Mouse (Mus musculus): Measurements from ENCODE around the gene Polr2h.

Gene Polr2h

DNA sequence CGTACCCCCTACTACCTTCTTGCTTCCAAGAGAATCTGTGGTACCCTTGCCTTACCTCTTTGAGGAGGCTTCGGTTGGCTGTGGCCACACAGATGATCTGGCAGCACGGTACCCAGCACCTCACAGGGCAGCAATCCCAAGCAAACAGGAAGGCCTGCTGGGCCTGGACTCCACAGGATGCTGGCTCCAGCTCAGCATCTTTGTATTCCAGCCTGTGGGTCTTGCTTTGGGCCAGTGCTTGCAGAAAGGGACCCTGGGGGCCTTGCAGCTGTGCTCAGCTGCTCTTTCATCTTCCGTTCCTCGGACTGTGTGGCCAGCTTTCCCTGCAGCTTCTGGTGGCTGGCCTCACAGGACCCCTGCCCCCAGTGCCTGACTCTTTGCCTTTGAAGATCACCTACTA, 17.4 kb upstream of the Polr2h start:
- intact Hi-C loops (cut with DNase I) = no loop called here

DNA sequence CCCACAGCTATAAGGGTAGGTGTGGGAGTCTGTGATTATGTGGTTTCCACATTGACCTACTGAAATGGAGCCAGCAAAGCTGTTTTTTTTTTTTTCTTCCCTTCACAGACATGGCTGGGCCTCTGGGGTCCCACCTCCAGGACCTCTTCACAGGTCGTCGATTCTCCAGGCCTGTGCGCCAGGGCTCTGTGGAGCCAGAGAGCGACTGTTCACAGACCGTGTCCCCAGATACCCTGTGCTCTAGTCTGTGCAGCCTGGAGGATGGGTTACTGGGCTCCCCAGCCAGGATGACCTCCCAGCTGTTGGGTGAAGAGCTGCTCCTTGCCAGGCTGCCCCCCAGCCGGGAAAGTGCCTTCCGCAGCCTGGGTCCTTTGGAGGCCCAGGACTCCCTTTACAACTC, 16.1 kb upstream of the Polr2h start:
- intact Hi-C loops (cut with DNase I) = no loop called here

DNA sequence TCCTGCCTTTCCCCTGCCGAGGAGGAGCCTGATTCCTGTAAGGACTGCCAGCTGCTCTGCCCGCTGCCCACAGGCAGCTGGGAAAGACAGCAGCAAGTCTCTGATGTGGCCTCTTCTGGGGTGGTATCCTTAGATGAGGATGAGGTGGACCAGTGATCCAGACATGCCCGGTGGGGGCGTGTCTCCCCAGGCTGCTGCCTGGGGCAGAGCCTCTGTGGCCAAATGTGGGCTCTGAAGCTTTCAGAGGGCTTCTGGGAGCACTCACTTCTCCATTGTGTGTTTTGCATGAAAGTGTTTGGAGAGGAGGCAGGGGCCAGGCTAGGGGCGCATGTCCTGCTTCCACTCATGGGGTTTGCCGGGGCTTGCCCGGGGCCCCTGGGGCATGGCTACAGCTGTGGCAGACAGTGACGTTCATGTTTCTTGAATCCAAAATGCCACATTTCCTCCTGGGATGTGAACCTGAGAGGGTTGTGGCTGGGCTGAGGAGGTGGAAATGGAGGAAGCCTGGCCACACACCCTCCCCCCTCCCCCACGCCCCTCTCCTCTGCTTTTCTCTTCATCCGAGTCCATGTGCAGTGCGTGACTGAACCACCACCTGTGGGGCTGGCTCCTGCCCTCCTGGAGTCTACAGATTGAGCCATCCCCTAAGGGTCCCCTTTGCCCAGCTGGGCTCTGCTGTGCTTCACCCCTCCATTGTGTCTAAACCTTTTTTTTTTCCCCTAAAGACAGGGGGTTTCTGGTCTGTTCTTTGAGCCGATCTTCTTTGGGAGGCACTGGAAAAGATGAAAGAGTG, 15.5 kb upstream of the Polr2h start:
- intact Hi-C loops (cut with DNase I) = no loop called here

DNA sequence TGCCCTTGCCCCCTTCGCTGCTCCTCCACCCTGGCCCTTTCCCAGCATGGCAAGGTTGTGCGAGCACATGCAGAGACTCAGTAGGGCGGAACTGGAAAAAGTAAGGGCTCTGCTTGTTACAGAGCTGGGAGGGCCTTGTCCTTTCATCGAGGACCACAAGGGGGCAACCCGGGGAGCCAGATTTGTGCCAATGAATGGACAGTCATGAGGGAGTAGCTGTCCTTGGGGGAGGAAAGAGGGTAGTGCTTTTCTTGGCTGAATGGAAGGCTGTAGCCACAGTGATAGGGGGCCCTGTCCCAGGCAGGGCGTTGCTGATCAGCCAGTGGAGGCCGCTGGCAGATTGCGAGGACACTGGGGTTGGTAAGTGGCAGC, 15.0 kb upstream of the Polr2h start:
- intact Hi-C loops (cut with DNase I) = no loop called here

DNA sequence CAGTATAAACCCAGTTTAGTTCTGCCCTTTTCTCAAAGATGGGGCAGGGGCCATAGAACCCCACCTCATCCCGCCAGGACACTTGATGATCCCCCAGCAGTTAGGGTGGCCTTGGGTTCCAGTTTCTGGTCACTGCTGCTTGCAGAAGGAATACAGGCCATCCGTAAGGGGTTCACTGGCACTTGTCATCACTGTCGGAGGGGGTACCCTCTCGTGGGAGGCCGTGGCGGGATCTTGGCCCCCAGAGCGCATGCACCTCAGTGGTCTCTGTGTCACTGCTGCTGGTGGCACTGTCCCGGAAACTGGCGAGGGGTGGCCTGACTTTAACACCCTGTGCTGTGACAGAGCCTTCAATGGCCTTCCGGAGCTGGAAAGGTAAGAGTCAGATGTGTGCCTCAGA, 14.4 kb upstream of the Polr2h start:
- intact Hi-C loops (cut with DNase I) = no loop called here

DNA sequence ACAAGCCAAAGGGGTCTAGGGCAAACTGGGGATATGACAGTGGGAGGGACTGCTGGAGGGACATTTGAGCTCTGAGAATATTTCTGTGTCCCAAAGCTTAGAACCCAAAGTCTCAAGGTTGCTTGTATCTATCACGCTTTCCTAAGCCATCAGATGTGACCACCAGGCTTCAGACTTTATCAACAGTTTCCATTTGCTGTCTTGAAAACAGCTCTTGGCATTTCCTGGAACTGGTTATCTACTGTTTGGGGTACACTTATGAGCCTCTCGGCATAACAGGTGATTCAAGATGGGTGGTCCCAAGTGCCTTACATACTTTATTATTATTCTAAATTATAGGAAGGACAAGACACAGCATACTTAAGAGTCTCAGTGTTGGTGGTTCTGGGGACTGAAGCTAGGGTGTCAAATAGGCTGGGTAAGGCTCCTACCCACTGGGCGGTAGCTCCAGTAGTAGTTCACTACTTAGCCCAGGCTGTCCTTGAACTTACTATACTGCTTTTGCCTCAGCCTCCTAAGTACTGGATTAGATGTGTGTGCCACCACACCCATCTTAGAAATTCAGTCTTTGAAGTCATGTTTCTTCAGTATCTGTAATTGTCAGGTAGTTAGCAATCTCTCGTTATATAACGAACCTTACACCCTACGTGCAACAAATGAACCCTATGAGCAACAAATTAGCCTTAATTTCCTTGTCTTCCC, 13.6 kb upstream of the Polr2h start:
- intact Hi-C loops (cut with DNase I) = no loop called here

DNA sequence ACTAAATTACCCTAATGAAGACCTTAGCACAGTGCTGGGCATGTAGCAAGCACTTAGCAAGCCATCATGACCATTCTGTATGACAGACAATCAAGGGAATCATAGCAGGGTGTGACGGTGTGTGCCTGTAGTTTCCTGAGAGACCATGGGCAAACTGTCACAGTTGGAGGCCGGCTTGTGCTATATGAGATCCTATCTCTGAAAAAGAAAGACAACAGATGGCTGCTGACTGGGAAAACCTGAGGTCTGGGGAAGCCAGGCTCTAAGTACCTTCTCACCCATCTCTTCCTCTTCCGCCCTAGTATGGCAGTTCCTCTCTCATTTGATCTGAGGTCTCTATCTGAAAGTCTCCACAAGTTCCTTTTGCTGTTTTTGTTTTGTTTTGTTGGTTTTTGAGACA, 11.7 kb upstream of the Polr2h start:
- intact Hi-C loops (cut with DNase I) = no loop called here

DNA sequence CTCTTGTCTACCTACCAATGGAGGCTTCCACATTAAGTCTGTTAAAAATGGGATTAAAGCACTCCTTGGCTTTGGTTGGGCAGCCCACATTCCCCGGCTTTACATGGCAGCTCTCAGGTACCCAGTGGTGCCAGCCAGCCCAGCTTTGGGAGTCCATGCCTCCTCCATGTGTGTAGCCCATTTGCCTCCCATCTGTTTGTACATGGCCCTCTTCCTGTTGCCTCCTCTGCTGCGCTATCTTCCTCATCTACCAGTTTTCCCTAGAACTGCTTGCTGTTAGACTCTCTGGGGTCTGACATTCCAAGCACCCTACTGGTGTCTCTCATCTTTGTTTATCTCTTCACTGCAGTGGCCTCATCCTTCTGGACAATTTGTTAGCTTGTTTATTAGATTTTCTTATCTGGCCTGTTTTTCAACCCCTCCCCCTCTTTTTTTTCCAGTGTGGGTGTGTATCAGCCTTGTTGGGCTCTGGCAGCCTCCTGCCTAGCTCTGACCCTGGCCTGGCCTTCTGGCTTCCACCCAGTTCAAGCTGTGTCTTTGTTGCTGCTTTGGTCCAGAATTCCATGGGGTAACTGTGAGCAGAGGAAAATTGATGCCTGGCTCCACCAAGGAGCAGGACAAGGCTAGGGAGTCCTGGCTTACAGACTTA, 10.9 kb upstream of the Polr2h start:
- intact Hi-C loops (cut with DNase I) = no loop called here

DNA sequence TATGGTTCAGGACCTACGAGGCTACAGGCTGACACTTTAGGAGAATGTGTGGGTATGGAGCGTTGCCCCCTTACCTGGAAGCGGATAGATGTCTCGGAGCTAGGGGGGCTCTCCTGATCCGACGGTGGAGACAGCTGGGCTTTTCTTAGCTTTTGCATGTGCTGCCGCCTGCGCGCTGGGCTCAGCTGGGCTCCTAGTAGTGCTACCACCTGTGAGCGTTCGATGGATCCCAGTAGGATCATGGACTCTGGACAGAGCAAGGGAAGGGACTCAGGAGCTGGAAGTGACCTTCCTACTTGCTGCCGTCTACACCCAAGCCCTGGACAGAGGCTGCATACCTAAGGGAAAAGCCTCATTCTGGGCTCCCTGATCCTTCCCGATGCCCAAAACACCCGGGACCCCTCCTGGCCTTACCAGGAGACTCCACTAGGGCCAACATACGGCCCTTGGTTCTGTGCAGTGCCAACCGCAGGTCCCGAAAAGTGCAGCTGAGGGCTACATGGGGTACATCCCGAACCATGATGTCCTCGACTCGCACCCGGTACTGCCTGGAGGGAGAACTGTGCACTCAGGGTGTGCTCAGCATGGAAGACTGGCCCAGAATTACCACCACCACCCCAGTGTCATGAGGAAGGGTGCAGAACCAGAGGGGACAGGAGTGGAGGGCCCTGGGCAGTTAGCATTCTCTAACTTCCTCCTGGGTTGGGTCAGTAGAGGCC, 9.1 kb upstream of the Polr2h start:
- intact Hi-C loops (cut with DNase I) = no loop called here

DNA sequence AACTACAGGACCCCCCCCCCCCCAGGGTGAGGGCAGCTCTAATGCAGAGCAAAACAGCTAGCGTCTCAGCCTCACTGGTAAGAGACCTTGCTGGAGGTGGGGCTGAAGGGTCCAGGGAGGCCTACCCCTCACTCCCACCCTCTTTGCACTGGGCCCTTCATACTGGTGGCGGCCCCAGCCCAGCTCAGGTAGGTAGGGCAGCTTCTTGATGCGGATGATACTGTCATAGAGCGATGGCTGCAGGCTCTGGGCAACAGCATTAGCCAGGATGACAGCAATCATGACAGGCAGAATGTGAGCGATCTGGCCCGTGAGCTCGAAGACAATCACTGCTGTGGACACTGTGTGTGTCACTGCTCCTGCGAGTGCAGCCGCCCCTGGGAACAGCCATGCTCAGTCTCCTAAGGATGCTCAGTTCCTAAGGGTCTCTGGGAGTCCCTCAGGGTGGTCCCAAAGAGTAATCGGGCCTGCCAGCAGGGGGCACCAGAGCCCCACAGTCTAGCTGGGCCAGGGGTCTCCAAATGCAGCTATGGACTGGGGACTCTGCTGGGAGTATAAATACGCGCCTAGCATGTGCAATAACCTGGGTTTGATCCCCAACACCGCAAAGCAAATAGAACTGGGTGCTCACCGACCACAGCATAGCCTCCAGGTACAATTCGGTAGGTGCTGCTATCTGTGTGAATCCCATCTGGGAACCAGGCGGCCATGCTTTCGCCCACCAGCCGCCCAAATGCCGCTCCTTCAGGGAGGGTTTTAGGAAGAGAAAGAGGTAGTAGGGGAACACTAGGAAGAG, 8.3 kb upstream of the Polr2h start:
- intact Hi-C loops (cut with DNase I) = no loop called here

DNA sequence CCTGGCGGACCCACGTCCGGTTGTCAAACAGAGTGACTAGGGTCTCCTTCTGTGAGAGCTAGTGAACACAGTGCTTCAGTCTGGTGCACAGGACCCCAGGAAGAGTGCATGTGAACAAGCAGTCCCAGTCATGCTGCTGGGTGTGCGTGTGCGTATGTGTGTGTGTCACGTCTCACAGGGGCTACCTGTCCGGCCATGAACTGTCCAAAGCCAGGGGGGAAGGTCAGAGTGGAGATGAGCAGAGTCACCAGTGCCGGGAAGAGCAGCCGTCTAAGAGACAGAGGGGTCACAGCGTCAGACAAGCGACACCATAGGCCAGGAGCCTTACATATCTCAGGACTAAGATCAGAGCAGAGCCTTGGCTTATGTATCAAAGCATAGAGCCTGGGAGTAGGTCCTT, 7.1 kb upstream of the Polr2h start:
- intact Hi-C loops (cut with DNase I) = loop anchor here (5.0 kb wide), 1 partner anchor 33 kb away; no protein-coding TSS in a partner anchor

DNA sequence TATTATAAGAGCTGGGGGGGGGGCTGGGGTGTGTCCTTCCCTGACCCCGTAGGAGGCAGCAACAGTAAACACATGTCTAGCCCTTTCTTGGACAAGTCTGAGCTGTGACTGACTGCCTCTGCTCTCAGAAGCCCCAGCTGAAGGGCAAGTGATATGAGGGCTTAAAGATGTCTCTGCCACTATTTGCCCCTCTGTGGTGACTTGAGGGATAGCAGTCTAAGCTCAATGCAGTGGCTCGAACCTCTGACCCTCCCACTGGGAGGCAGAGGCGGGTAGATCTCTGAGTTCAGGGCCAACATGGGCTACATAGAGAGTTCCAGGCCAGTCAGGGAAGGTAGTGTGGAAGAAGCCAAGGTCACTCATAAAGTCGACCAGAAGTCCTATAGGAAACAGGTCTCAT, 6.7 kb upstream of the Polr2h start:
- intact Hi-C loops (cut with DNase I) = loop anchor here (5.0 kb wide), 1 partner anchor 34 kb away; no protein-coding TSS in a partner anchor

DNA sequence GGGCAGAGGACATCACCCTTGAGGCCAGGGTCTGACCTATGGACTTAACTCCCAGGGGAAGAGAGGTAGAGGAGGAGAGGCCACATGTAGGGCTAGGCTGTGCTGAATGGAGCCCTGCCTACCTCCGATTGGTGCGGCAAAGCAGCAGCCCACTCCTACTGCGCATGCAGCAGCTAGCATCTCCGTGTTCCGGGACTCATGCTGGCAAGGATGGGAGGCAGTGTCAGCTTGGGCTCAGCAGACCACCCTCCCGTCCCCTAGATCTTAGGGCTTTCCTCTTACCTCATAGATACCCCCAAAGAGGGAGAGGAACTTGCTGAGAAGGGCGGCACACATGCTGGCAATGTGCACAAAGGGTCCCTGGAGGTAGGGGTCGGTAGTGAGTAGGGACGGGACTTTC, 5.3 kb upstream of the Polr2h start:
- intact Hi-C loops (cut with DNase I) = loop anchor here (5.0 kb wide), 1 partner anchor 35 kb away; no protein-coding TSS in a partner anchor

DNA sequence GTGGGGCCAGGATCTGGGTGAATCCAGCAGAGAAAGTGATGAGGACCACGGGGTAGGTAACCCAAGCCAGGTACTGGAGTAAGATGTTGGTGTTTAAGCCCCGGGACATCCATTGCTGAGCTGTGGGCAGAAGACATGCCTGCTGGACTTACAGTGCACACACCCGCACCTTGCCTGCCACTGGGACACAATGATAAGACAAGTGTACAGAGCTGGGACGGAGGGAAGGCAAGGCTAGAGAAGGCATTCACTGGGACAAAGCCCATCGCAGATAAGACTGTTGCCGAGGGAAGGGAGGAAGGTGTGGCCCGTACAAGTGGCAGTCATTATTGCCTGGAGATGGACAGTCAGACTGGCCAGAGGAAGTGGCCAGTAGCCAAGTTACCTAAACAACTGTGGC, 4.6 kb upstream of the Polr2h start:
- intact Hi-C loops (cut with DNase I) = loop anchor here (5.0 kb wide), 1 partner anchor 36 kb away; no protein-coding TSS in a partner anchor

DNA sequence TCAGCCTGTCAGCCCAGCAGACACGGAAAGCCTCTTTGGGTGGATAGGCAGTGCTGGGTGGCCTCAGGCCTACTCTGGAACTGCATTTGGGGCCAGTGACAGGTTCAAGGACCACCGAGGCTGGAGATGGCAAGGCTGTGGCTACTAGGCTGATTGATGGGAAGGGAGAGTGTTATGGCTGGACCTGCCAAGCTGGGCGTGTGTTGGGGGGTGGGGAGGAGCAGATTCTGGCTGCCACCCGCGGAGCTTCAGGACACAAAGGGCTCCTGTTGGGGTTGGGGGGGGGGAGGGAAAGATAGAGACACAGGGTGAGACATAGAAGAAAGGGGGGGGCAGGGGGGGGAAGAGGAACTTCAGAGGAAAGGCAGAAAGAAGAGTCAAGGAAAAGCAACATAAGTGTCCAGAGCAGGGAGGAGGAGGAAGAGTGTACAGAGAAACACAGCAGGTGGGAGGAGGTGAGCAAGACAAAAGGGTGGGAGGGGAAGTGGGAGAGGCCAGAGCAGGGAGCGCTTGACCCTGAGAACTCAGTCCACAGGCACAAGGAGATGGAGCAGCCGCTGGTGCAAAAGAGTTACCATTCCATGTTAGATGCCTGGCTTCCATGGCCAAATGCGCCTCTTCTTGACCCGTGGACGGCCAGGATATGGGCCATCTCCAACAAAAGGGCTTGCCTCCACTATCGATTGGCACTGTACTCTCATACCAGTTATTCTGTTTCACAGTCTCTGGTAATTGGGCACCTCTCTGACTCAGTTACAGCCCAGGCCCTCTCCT, 3.0 kb upstream of the Polr2h start:
- intact Hi-C loops (cut with DNase I) = loop anchor here (5.0 kb wide), 1 partner anchor 37 kb away; no protein-coding TSS in a partner anchor

DNA sequence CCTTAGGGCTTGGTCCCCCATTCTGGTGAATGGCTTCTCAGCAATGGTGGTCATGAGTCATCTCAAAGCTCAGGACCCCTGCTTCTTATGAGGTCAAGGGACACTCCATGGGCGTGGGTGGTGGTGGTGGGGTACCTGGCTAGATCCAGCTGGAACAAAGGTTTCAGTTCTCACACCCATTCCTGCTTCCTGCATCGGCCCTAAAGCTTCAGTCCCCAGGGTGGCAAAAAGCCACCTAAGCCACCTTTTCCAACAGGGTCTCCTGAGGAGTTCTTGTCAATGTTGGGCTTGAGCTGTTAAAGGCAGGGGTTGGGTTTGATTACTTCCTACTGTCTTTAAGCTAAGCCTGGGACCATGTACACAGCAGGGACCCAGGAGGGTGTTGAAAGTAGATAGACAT, 2.3 kb upstream of the Polr2h start:
- intact Hi-C loops (cut with DNase I) = no loop called here

DNA sequence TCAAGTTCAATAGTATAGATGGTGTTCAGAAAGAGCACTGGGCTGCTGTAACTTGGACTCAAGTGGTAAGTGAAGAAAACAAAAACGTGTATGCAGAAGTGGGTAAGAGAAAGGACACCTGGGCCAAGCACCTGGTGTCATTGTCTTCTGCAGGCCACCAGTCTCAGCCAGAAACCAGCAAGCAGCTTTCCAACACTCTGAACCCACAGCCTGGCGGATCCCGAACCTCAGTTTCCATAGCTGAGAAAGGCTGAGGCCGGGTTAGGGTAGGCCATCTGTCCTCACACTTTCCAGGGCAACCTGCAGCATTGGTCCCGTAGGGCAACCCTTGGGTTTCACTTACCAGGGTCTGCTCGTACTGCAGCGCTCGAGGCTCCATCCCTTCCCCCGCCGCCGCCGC, 1.9 kb upstream of the Polr2h start:
- intact Hi-C loops (cut with DNase I) = no loop called here

DNA sequence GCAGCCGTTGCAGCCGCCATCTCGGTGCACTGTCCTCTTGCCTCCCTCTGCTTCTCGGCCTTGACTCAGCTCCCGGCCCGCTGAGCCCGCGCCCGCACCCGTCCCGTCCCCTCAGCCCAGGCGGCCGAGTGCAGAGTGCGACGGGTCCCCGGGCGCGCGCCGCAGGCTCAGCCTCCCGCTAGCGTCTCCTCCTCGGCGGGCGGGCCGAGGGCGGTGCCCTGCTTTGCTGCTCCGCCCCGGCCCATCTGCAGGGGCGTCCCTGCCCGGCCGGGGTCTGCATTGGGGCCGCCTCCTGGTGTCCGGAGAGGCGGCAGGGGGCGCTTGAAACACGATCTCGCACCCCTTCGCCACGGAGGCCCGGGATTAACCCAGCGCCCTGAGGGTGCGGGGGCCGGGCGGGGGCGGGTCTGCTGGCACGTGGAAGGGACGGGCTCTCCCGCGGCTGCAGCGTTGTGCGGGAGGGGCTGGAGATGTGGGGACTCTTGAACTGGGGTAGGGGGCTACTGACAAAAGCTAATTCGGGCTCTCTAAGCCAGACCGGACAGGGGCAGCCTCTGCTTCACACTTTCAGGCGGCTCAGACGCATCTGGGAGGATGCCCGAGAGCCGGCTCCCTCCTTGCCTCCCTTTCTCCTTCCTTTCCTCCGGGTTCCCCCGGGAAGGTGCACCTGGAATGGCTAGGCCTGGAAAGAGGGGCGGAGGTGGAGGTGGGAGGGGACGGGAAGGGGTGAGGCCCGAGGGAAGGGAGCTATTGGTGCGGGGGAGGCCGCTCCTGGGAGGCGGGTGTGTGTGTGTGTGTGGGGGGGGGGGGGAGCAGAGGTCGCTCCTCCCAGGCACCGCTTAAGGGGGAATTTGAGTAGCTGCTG, 1.3 kb upstream of the Polr2h start:
- intact Hi-C loops (cut with DNase I) = no loop called here

DNA sequence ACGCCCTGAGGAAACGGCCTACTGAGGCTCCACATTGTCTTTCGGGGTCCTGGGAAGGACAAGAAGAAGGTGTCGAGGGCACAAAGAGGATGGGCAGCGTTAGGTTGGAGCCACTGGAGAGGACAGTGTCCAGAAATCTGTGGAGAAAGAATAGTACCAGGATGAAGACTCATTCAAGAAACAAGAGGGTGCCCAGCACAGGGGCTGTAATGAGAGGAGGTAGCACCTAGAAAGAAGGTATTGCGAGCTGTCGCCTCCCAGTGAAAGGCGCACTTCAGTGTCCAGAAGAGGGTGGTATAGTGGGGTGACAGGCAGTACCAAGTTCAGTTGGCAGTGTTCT, 654 bp upstream of the Polr2h start:
- intact Hi-C loops (cut with DNase I) = no loop called here
